Mouse (Mus musculus): ENCODE measurements at regions not wholly inside any gene's neighbourhood (a gene's known extent, or its start where the extent isn't known, plus 50 kb on each side); places are given as distances from the start of the nearest gene placed in this dataset.

GRCm38 (mm10) chr10:44994385-44995281 lies 72.4 kb upstream of the Prep start:
- no peaks in the 10 kb centered on the region for H3K79me2 ChIP-seq (ENCODE audit: control insufficient read depth, insufficient read depth)
- no peak overlapping the region for H3K4me3 ChIP-seq (ENCODE audit: insufficient read depth, poor library complexity, severe bottlenecking)
- H3K36me3 ChIP-seq (ENCODE audit: control insufficient read depth, insufficient read depth) = no peaks in the 10 kb centered on the region
- no peak overlapping the region for H3ac ChIP-seq (ENCODE audit: control insufficient read depth, insufficient read length, low read depth)
- H3K79me3 ChIP-seq (ENCODE audit: low read depth) = no peaks in the 10 kb centered on the region
- H3K27me3 ChIP-seq (ENCODE audit: control insufficient read depth, insufficient read depth, insufficient read length) = no peaks in the 10 kb centered on the region
- no peak for TF ChIP-seq USF1 (IDR thresholded peaks at IDR 0.05; ENCODE audit: low read depth)
- no peak for TF ChIP-seq MAX (IDR thresholded peaks at IDR 0.05)
- TF ChIP-seq MYOG (IDR thresholded peaks at IDR 0.05; ENCODE audit: control insufficient read depth, extremely low read depth, insufficient read length) = no peak
- no peak for TF ChIP-seq CEBPB (IDR thresholded peaks at IDR 0.05; ENCODE audit: low read depth)
- no peak for TF ChIP-seq FOSL1 (IDR thresholded peaks at IDR 0.05; ENCODE audit: insufficient read depth, low read length, poor library complexity, severe bottlenecking)
- TF ChIP-seq MYOD1 (IDR thresholded peaks at IDR 0.05; ENCODE audit: control insufficient read depth, insufficient read length, low read depth) = no peak
- TF ChIP-seq CTCF (IDR thresholded peaks at IDR 0.05; ENCODE audit: control insufficient read depth, insufficient read depth, insufficient read length) = no peak

GRCm38 (mm10) chr10:44993470-44994260 lies 73.3 kb upstream of the Prep start:
- no peak overlapping the region for H3ac ChIP-seq (ENCODE audit: control insufficient read depth, insufficient read length, low read depth)
- no peaks in the 10 kb centered on the region for H3K36me3 ChIP-seq (ENCODE audit: control insufficient read depth, insufficient read depth)
- no peaks in the 10 kb centered on the region for H3K79me3 ChIP-seq (ENCODE audit: low read depth)
- TF ChIP-seq MYOD1 (IDR thresholded peaks at IDR 0.05; ENCODE audit: control insufficient read depth, insufficient read length, low read depth) = no peak
- no peak overlapping the region for H3K4me3 ChIP-seq (ENCODE audit: insufficient read depth, poor library complexity, severe bottlenecking)
- H3K79me2 ChIP-seq (ENCODE audit: control insufficient read depth, insufficient read depth) = no peaks in the 10 kb centered on the region
- H3K27me3 ChIP-seq (ENCODE audit: control insufficient read depth, insufficient read depth, insufficient read length) = no peaks in the 10 kb centered on the region

- TF ChIP-seq MYOG (IDR thresholded peaks at IDR 0.05; ENCODE audit: control insufficient read depth, extremely low read depth, insufficient read length) = no peak
- TF ChIP-seq FOSL1 (IDR thresholded peaks at IDR 0.05; ENCODE audit: insufficient read depth, low read length, poor library complexity, severe bottlenecking) = no peak
- no peak for TF ChIP-seq MYOD1 (IDR thresholded peaks at IDR 0.05; ENCODE audit: control insufficient read depth, insufficient read length, low read depth)
- no peak for TF ChIP-seq USF1 (IDR thresholded peaks at IDR 0.05; ENCODE audit: low read depth)
- TF ChIP-seq MAX (IDR thresholded peaks at IDR 0.05) = no peak
- no peak for TF ChIP-seq CTCF (IDR thresholded peaks at IDR 0.05; ENCODE audit: control insufficient read depth, insufficient read depth, insufficient read length)
- TF ChIP-seq CEBPB (IDR thresholded peaks at IDR 0.05; ENCODE audit: low read depth) = no peak
- Histone ChIP-seq H3K79me2 (ENCODE audit: control insufficient read depth, insufficient read depth) (no peaks in the 10 kb centered on the region), H3K4me3 (ENCODE audit: insufficient read depth, poor library complexity, severe bottlenecking) (no peak overlapping the region), H3K36me3 (ENCODE audit: control insufficient read depth, insufficient read depth) (no peaks in the 10 kb centered on the region), H3ac (ENCODE audit: control insufficient read depth, insufficient read length, low read depth) (no peak overlapping the region), H3K79me3 (ENCODE audit: low read depth) (no peaks in the 10 kb centered on the region), H3K27me3 (ENCODE audit: control insufficient read depth, insufficient read depth, insufficient read length) (no peaks in the 10 kb centered on the region)
Observed at GRCm38 (mm10) chr10:44989539-44989938, 77.5 kb upstream of the Prep start.

GRCm38 (mm10) chr10:44988756-44989155 lies 78.2 kb upstream of the Prep start:
- Histone ChIP-seq H3K79me2 (ENCODE audit: control insufficient read depth, insufficient read depth) (no peaks in the 10 kb centered on the region), H3ac (ENCODE audit: control insufficient read depth, insufficient read length, low read depth) (no peak overlapping the region), H3K36me3 (ENCODE audit: control insufficient read depth, insufficient read depth) (no peaks in the 10 kb centered on the region), H3K79me3 (ENCODE audit: low read depth) (no peaks in the 10 kb centered on the region), H3K4me3 (ENCODE audit: insufficient read depth, poor library complexity, severe bottlenecking) (no peak overlapping the region), H3K27me3 (ENCODE audit: control insufficient read depth, insufficient read depth, insufficient read length) (no peaks in the 10 kb centered on the region)
- TF ChIP-seq FOSL1 (IDR thresholded peaks at IDR 0.05; ENCODE audit: insufficient read depth, low read length, poor library complexity, severe bottlenecking) = no peak
- no peak for TF ChIP-seq USF1 (IDR thresholded peaks at IDR 0.05; ENCODE audit: low read depth)
- TF ChIP-seq MAX (IDR thresholded peaks at IDR 0.05) = no peak
- no peak for TF ChIP-seq CTCF (IDR thresholded peaks at IDR 0.05; ENCODE audit: control insufficient read depth, insufficient read depth, insufficient read length)
- TF ChIP-seq CEBPB (IDR thresholded peaks at IDR 0.05; ENCODE audit: low read depth) = no peak
- no peak for TF ChIP-seq MYOG (IDR thresholded peaks at IDR 0.05; ENCODE audit: control insufficient read depth, extremely low read depth, insufficient read length)
- TF ChIP-seq MYOD1 (IDR thresholded peaks at IDR 0.05; ENCODE audit: control insufficient read depth, insufficient read length, low read depth) = no peak

GRCm38 (mm10) chr10:44987615-44988014 lies 79.4 kb upstream of the Prep start:
- no peak overlapping the region for H3ac ChIP-seq (ENCODE audit: control insufficient read depth, insufficient read length, low read depth)
- no peak overlapping the region for H3K4me3 ChIP-seq (ENCODE audit: insufficient read depth, poor library complexity, severe bottlenecking)
- TF ChIP-seq FOSL1 (IDR thresholded peaks at IDR 0.05; ENCODE audit: insufficient read depth, low read length, poor library complexity, severe bottlenecking) (no peak), CTCF (IDR thresholded peaks at IDR 0.05; ENCODE audit: control insufficient read depth, insufficient read depth, insufficient read length) (no peak), MAX (IDR thresholded peaks at IDR 0.05) (no peak), CEBPB (IDR thresholded peaks at IDR 0.05; ENCODE audit: low read depth) (no peak), MYOD1 (IDR thresholded peaks at IDR 0.05; ENCODE audit: control insufficient read depth, insufficient read length, low read depth) (no peak), USF1 (IDR thresholded peaks at IDR 0.05; ENCODE audit: low read depth) (no peak), MYOG (IDR thresholded peaks at IDR 0.05; ENCODE audit: control insufficient read depth, extremely low read depth, insufficient read length) (no peak)
- no peaks in the 10 kb centered on the region for H3K27me3 ChIP-seq (ENCODE audit: control insufficient read depth, insufficient read depth, insufficient read length)
- no peaks in the 10 kb centered on the region for H3K36me3 ChIP-seq (ENCODE audit: control insufficient read depth, insufficient read depth)
- no peaks in the 10 kb centered on the region for H3K79me3 ChIP-seq (ENCODE audit: low read depth)
- H3K79me2 ChIP-seq (ENCODE audit: control insufficient read depth, insufficient read depth) = no peaks in the 10 kb centered on the region
